Mouse (Mus musculus) hematopoietic stem cell, adult 5-6 weeks (primary cell): ENCODE data around the gene Gm49321. TPM values are rescaled to one million over a fixed set of nuclear protein-coding genes. Genes with fewer than 3 reads are reported as not detected.

Experiments used
- ATAC-seq, 2 experiments: fragments of 125-278 bp in 1 of 2; replicated peaks in 1 of 2; 2 replicates each; pipeline ENCODE4 v1.8.0; 2016 to 2017; ENCODE audit warnings: inconsistent platforms in 2 of 2, mild to moderate bottlenecking in 2 of 2, moderate number of reproducible peaks in 2 of 2, low read depth in 1 of 2, moderate TSS enrichment in 1 of 2; ENCODE audit not compliant: low FRiP score in 2 of 2, poor library complexity in 2 of 2, severe bottlenecking in 2 of 2, insufficient read depth in 1 of 2, low TSS enrichment in 1 of 2
- total RNA-seq: library from RNA; stranded (forward); fragments of 172-1452, 232-1000 nt; gene quantifications from 2 replicates; pipeline ENCODE4 v1.2.3, GENCODE M21; 2017

The Gm49321 gene
- total RNA-seq, 1 experiment from 2014 or later = not detected

GRCm38 (mm10) chr12:73930266-73930665 lies 7.2 kb upstream of the Gm49321 start:
- no peak for ATAC-seq

- ATAC-seq = no peak
These were observed 6.2 kb upstream of the Gm49321 start for GRCm38 (mm10) chr12:73931274-73931673.

GRCm38 (mm10) chr12:73934528-73934927 lies 2.9 kb upstream of the Gm49321 start:
- no peak for ATAC-seq

GRCm38 (mm10) chr12:73939542-73939941 lies 2.1 kb downstream of the Gm49321 start:
- ATAC-seq = no peak

- ATAC-seq = no peak
These were observed 11.0 kb downstream of the Gm49321 start for GRCm38 (mm10) chr12:73948415-73948814.

GRCm38 (mm10) chr12:73949318-73950058 lies 12.0 kb downstream of the Gm49321 start:
- peak; percentile 19 to 59; a peak in 3 of 4 replicates for ATAC-seq

- ATAC-seq = peak; percentile 52 to 65
These were observed 15.4 kb downstream of the Gm49321 start for GRCm38 (mm10) chr12:73952879-73953278.

- peak; percentile 70 to 71 for ATAC-seq
These were observed 16.1 kb downstream of the Gm49321 start for GRCm38 (mm10) chr12:73953420-73954186.

- no peak for ATAC-seq
These were observed 17.3 kb downstream of the Gm49321 start for GRCm38 (mm10) chr12:73954785-73955184.

- ATAC-seq = no peak
These were observed 20.2 kb downstream of the Gm49321 start for GRCm38 (mm10) chr12:73957676-73958075.

- no peak for ATAC-seq
These were observed 21.4 kb downstream of the Gm49321 start for GRCm38 (mm10) chr12:73958830-73959229.

GRCm38 (mm10) chr12:73964291-73965281 lies 27.1 kb downstream of the Gm49321 start, which contains the start of gene Snapc1:
Gene Snapc1, plus strand, starts transcription at chr12:73964481.
- ATAC-seq = peak; percentile 99 to 100

- no peak for ATAC-seq
These were observed 31.7 kb downstream of the Gm49321 start for GRCm38 (mm10) chr12:73969142-73969541.

- no peak for ATAC-seq
These were observed 37.1 kb downstream of the Gm49321 start for GRCm38 (mm10) chr12:73974584-73974983.

GRCm38 (mm10) chr12:73978144-73978543 lies 40.7 kb downstream of the Gm49321 start:
- ATAC-seq = peak; percentile 48 to 80

GRCm38 (mm10) chr12:73979667-73980066 lies 42.2 kb downstream of the Gm49321 start:
- ATAC-seq = no peak

- no peak for ATAC-seq
These were observed 45.1 kb downstream of the Gm49321 start for GRCm38 (mm10) chr12:73982533-73982932.
